Mouse (Mus musculus) hindbrain, embryonic 14.5 days (tissue): Measurements from ENCODE around the gene Cldn10. TPM values are rescaled to one million over a fixed set of nuclear protein-coding genes. Genes with fewer than 3 reads are reported as not detected.

Source experiments
- polyA plus RNA-seq: library from polyadenylated mRNA; unstranded; fragments of >200 nt; fragmentation: Nextera tagmentation; extraction: Ambion mirVana; gene quantifications from 2 replicates; pipeline ENCODE4 v1.2.1, GENCODE M21; 2014

Cldn10 gene
- polyA plus RNA-seq, 1 experiment from 2014 or later, result 1.7 TPM

Other genes starting within 250 kb of the Cldn10 start
- 2.6 TPM in 2 replicates for gene Abcc4, start 81.7 kb upstream of the Cldn10 start, polyA plus RNA-seq
- gene Dzip1, start 137.6 kb downstream of the Cldn10 start, polyA plus RNA-seq, result 105 and 122 TPM in 2 replicates
- gene Dnajc3, start 150.1 kb downstream of the Cldn10 start, polyA plus RNA-seq, result 25.3 and 29.9 TPM in 2 replicates